Mouse (Mus musculus) cerebellum, adult 2 months (tissue): ENCODE measurements around the gene Tbc1d20. TPM values are rescaled to one million over a fixed set of nuclear protein-coding genes. Genes with fewer than 3 reads are reported as not detected.

Source experiments
- DNase-seq, 2 experiments: peaks; one replicate each; pipeline ENCODE4 v3.0.0; 2021
- H3K27ac ChIP-seq: fragments of 200-500 bp; 2 replicates; pipeline ENCODE4 v1.5.1; 2012; ENCODE audit warnings: low read length, control low read depth, inconsistent platforms; ENCODE audit not compliant: insufficient read depth
- H3K27me3 ChIP-seq: fragments of 200-500 bp; 2 replicates; pipeline ENCODE4 v1.6.1; 2012; ENCODE audit warnings: inconsistent platforms, mild to moderate bottlenecking, low read length, moderate library complexity; ENCODE audit not compliant: control insufficient read depth, insufficient read depth
- H3K4me1 ChIP-seq: fragments of 200-500 bp; 2 replicates; pipeline ENCODE4 v1.6.1; 2011; ENCODE audit warnings: low read length; ENCODE audit not compliant: control insufficient read depth, insufficient read depth
- H3K4me3 ChIP-seq: fragments of 200-500 bp; replicated peaks from 2 replicates; pipeline ENCODE3; 2011; ENCODE audit warnings: mild to moderate bottlenecking, low read depth, low read length, control low read depth; ENCODE audit not compliant: insufficient read depth
- CTCF ChIP-seq: fragments of 200-500 bp; IDR thresholded peaks from 2 replicates; pipeline ENCODE4 v1.5.1; 2011; ENCODE audit warnings: low read depth, mild to moderate bottlenecking, control low read depth, low read length, moderate library complexity, borderline replicate concordance; ENCODE audit not compliant: insufficient read depth
- POLR2A ChIP-seq: fragments of 200-500 bp; IDR thresholded peaks from 2 replicates; pipeline ENCODE4 v1.6.1; 2011; ENCODE audit warnings: low read length, control low read depth, borderline replicate concordance; ENCODE audit not compliant: insufficient read depth
- WGBS: fragments of 180-500 bp; shearing (Covaris S2); methylation state at CpG from one replicate; pipeline ENCODE4 v1.1.7; 2018; 5-methylcytosine and 5-hydroxymethylcytosine counted together
- polyA plus RNA-seq: library from polyadenylated mRNA; depleted of rRNA; stranded (reverse); fragments of >200 nt; gene quantifications from 2 replicates; pipeline ENCODE4 v1.2.3, GENCODE M21; 2012

The Tbc1d20 gene
- polyA plus RNA-seq, 1 experiment: 40.9 TPM

DNA sequence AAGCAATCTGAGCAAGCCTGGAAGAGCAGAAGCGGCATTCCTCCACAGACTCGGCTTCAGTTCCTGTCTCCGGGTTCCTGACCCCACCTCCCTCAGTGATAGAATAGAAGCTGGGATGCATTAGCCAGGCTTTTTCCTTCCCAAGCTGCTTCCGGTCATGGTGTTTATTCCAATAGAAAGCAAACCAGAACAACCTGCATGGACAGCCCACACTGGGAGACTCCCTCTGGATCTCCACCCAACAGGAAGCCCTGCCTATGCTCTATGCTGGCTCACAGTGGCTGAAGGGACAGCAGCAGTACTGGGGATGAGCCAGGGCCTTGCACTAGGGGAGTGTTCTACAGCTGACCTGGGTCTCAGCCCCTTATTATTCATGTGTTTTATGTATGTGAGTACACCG, 34.4 kb downstream of the Tbc1d20 start:
- Histone ChIP-seq H3K4me1 (peaks cover 19% of the 10 kb centered on the region), H3K27me3 (no peaks in the 10 kb centered on the region), H3K4me3 (no peak overlapping the region), H3K27ac (no peak overlapping the region)
- WGBS: 77% methylated on average over 5 of the region's 5 CpGs
- TF ChIP-seq CTCF: no peak
- TF ChIP-seq POLR2A: no peak
- DNase-seq: no peak

DNA sequence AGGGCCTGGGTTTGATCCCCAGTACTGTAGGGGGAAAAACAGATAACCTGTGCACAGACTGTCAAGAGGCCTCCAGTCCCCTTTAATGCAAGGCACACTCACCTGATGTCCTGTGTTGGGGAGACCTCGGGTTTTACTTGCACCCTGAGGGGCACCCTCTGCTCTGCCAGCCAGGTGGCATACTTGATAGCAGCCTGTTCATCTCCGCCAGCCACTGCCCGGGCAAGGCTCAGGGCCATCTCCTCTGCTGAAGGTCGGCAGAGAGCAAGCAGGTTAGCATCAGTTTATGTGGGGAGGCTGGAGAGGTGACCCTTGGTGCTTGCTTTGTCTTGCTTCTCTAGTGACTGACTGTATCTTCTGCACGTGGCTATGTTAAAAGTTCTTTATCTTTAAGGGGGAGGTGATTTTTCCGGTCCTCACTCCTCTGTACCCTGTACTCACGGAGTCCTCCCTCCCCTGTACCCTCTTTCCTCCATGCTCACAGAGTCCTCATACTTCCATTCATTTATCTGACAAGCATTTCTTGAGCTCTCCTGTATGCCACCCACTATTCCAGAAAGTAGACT, 37.3 kb downstream of the Tbc1d20 start:
- WGBS: 34% methylated on average over 7 of the region's 7 CpGs
- Histone ChIP-seq H3K27me3 (no peaks in the 10 kb centered on the region), H3K4me3 (peak overlapping the region; percentile 23), H3K27ac (no peak overlapping the region), H3K4me1 (peaks cover 3% of the 10 kb centered on the region; the same call in 1 of the 2 replicates)
- no peak for DNase-seq
- no peak for TF ChIP-seq CTCF
- TF ChIP-seq POLR2A: no peak

DNA sequence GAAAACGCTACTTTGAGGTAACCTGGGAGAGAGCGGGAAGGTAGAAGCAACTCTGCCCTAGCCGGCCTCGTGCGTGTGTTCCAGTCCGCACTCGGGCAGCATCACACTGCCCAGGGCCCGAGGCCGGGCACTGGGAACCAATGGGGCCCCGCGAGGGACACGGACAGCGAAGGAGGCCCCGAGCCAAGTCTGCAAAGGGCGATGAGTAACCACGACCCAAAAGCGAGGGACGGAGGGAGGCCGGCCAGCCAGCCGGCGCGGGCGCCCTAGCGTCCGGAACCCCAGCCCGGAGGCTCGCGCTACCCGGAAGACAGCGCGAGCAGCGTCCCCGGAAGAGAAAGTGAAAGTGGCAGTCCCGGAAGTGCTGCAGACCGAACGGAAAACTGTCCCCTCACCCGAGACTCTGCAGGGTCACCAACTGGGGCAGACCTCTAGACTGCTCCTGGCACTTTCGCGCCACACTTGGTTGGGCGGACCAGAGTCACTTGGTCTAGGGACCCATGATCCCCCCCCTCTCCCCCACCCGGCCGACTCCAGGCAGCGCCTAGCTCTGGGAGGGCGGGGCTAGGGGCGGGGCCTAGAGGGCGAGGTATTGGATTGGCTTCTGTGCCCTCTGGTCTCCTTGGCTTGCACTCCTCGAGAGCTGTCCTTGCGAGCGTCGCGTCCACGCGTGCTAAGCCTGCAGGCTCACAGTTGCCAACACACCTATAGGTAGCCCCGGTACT, 38.6 kb downstream of the Tbc1d20 start, which contains the start of gene Rbck1:
Gene Rbck1, minus strand, starts transcription at position 553 of the 725 bp plus-strand sequence.
- peak within 1 kb of the TSS; percentile 64 for H3K27ac ChIP-seq
- no peaks in the 10 kb centered on the region for H3K27me3 ChIP-seq
- H3K4me3 ChIP-seq: peak within 1 kb of the TSS; percentile 65
- peak; percentile 92 to 93 for DNase-seq
- WGBS: under 1% methylated on average over 54 of the region's 54 CpGs
- peak; percentile 92 for TF ChIP-seq POLR2A
- no peak; the same call in 1 of the 2 replicates for TF ChIP-seq CTCF
- H3K4me1 ChIP-seq: peaks cover 3% of the 10 kb centered on the region; the same call in 1 of the 2 replicates

DNA sequence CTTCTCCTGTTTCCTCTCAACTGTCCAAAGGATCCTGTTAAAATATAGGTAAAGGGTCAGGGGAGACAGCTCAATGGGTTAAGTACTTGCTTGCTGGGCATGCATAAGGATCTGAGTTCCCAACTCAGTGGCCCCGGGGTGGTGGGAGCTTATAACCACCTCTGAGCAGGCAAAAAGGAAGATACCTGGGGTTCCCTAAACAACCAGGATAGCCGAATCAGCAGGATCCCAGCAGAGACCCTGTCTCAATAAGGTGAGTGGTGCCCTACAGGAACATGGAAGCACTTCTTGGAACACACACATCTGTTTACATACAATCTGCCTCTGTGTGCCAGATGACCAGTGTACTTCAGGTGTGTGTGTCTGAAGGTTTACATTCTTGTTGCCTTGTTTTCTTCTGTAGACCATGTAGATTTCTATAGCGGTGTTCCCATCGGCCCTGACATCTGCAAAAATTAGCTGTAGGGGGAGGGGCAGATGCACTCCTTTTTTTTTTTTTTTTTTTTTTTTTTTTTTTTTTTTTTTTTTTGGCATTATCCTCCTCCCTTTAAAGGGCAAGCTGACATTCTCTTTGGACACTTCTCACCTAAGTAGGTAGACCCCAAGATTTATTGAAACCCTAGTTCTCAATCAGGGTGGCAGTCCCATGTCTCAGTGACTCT, 39.8 kb downstream of the Tbc1d20 start:
- no peaks in the 10 kb centered on the region for H3K27me3 ChIP-seq
- no peak overlapping the region for H3K4me3 ChIP-seq
- WGBS: 77% methylated on average over 4 of the region's 4 CpGs
- no peak for DNase-seq
- no peak overlapping the region for H3K27ac ChIP-seq
- TF ChIP-seq CTCF (no peak), POLR2A (no peak)
- peaks cover 3% of the 10 kb centered on the region; the same call in 1 of the 2 replicates for H3K4me1 ChIP-seq

DNA sequence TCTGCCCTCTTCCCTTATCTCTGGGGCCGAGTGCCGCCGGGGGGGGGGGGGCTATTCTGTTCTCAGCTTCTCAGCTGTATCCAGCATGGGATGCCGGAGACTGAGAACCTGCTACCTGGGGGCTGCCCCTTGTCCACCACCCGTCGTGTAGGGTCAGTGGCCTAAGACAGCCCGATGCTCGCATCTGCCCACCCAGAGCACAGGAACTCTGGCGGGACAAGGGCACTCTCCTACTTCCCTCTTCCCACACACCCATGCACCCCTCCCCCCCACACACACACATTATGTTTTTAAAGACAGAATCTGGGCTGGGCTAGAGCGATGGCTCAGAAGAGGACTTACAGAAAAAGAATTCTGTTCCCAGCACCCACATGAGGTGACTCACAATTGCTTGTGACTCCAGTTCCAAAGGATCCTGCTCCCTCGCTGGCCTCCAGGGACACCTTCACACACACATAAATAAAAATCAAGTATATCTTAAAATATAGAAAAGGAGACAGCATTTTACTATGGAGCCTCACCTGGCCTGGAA, 41.7 kb downstream of the Tbc1d20 start:
- 55% methylated on average over 11 of the region's 11 CpGs for WGBS
- peaks cover 3% of the 10 kb centered on the region for H3K4me1 ChIP-seq
- no peak overlapping the region for H3K27ac ChIP-seq
- H3K4me3 ChIP-seq: no peak overlapping the region
- no peak for TF ChIP-seq CTCF
- no peak for TF ChIP-seq POLR2A
- no peak for DNase-seq
- no peaks in the 10 kb centered on the region for H3K27me3 ChIP-seq

DNA sequence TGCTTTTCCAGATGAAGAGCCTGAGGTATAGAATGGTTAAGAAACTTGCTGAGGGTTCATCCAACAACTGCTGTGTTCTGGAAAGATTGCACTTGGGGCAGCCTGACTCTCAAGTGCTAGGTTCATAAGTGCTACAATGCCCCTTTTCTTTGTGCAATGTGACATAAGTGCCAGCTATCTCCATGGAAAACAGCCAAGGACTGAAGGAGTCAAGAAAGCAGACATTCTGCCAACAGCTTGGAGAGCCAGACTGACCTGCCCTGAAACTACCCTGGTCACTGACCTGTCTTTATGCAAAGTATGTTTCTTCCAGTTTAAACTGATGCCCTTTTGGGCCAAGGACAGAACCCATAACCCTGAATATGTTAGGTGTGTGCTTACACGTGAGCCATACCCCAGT, 43.2 kb downstream of the Tbc1d20 start:
- H3K4me1 ChIP-seq: no peaks in the 10 kb centered on the region; the same call in 1 of the 2 replicates
- no peak overlapping the region for H3K27ac ChIP-seq
- peak in 1 of 2 experiments; percentile 54 for DNase-seq
- no peak overlapping the region for H3K4me3 ChIP-seq
- no peaks in the 10 kb centered on the region for H3K27me3 ChIP-seq
- 75% methylated on average over 1 of the region's 1 CpGs for WGBS
- no peak for TF ChIP-seq POLR2A
- no peak for TF ChIP-seq CTCF

DNA sequence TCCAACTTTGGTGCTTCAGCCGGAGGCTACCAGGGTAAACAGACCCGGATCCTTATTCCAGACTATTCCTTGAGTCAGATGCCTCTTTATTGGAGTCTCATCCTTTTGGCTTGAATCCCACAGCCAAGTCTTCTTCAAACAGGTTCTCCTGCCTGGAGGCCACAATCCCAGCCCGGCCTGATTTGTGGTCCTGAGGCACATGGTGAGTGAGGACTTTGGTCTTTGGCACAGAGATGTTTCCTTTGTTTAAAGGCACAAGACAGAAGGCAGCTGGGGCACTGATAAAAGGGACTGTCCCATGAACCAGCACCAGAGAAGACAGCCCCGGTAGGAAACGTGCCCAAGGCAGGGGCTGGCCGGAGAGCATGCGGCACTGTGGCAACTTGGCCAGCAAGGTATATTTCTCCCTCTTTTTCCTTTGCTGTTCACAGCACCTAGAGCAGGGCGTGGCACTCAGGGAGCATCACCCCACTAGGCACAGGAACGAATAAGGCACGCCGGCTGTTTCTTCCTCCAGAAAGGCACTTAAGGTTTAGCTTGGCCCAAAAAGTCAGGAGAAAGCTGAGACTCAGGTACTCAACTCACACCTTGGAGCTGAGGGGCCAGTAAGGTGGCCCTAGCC, 44.1 kb downstream of the Tbc1d20 start:
- 86% methylated on average over 11 of the region's 11 CpGs for WGBS
- Histone ChIP-seq H3K4me3 (no peak overlapping the region), H3K4me1 (no peaks in the 10 kb centered on the region; the same call in 1 of the 2 replicates), H3K27ac (no peak overlapping the region), H3K27me3 (no peaks in the 10 kb centered on the region)
- TF ChIP-seq POLR2A: no peak
- TF ChIP-seq CTCF: no peak
- no peak for DNase-seq
